Mouse (Mus musculus): ENCODE data around the gene Kcnip1. TPM values are rescaled to one million over a fixed set of nuclear protein-coding genes. Genes with fewer than 3 reads are reported as not detected.

Gene Kcnip1
- polyA plus RNA-seq, 1 experiment from 2014 or later, result 3.9 TPM

GRCm38 (mm10) chr11:33701958-33702459, 290.9 kb downstream of the Kcnip1 start:
- WGBS, result 29% methylated on average over 2 of the region's 2 CpGs
- ATAC-seq (ENCODE audit: low FRiP score, low TSS enrichment), result no peak
- no peaks in the 10 kb centered on the region for H3K4me1 ChIP-seq (replicated peaks; ENCODE audit: control insufficient read depth, insufficient read depth)

DNA sequence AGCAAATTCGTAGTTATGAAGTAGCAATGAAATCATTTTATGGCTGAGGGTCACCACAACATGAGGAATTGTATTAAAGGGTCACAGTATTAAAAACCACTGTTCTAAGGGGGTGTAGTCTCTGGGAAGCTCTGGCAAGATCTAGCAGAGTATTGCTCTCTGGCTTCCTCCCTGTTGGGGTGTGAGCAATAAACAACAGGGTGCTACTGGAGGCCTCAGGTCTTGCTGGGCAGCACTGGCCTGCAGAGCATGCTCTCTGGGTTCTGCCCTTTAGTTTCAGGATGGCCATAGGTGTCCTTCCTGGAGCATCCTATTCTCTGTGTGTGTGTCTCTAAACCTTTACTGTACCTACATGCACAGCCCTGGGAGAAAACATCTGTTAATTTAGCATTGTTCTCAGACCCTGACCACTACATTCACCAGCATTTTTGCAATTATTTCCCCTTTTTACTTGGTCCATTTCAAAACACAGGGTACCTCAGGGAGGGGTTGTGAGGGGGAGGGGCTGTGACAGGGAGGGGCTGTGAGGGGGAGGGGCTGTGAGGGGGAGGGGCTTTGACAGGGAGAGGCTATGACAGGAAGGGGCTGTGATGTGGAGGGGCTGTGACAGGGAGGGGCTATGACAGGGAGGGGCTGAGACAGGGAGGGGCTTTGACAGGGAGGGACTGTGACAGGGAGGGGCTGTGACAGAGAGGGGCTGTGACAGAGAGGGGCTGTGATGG, 291.6 kb downstream of the Kcnip1 start:
- no peak overlapping the region for H3K4me3 ChIP-seq (ENCODE audit: low read depth, low read length)
- ATAC-seq (ENCODE audit: low FRiP score, low TSS enrichment), result no peak
- H3K4me1 ChIP-seq (replicated peaks; ENCODE audit: control insufficient read depth, insufficient read depth), result no peaks in the 10 kb centered on the region
- H3K9me3 ChIP-seq (ENCODE audit: control insufficient read depth, low read length), result no peaks in the 10 kb centered on the region
- DNase-seq (ENCODE audit: low spot score), result no peak
- no peak overlapping the region for H3K9ac ChIP-seq (ENCODE audit: low read length)
- TF ChIP-seq CTCF (IDR thresholded peaks at IDR 0.05; ENCODE audit: low read depth) (no peak), EP300 (optimal IDR thresholded peaks at IDR 0.05) (no peak)
- no peak overlapping the region for H3K27ac ChIP-seq (replicated peaks)
- no peaks in the 10 kb centered on the region for H3K27me3 ChIP-seq (ENCODE audit: control insufficient read depth, insufficient read depth, low read length)
- H3K4me2 ChIP-seq (replicated peaks; ENCODE audit: low read depth), result no peak overlapping the region
- 57% methylated on average over 1 of the region's 1 CpGs for whole genome bisulfite sequencing
- no peaks in the 10 kb centered on the region for H3K36me3 ChIP-seq (ENCODE audit: control insufficient read depth, insufficient read depth, low read length)

More at GRCm38 (mm10) chr11:33701958-33702459, 290.9 kb downstream of the Kcnip1 start:
- no peak for TF ChIP-seq EP300 (optimal IDR thresholded peaks at IDR 0.05)
- no peak for TF ChIP-seq CTCF (IDR thresholded peaks at IDR 0.05; ENCODE audit: low read depth)
- no peaks in the 10 kb centered on the region for H3K9me3 ChIP-seq (ENCODE audit: control insufficient read depth, low read length)
- H3K27me3 ChIP-seq (ENCODE audit: control insufficient read depth, insufficient read depth, low read length), result no peaks in the 10 kb centered on the region
- no peak overlapping the region for H3K27ac ChIP-seq (replicated peaks)
- H3K9ac ChIP-seq (ENCODE audit: low read length), result no peak overlapping the region
- H3K4me3 ChIP-seq (ENCODE audit: low read depth, low read length), result no peak overlapping the region
- H3K4me2 ChIP-seq (replicated peaks; ENCODE audit: low read depth), result no peak overlapping the region
- H3K36me3 ChIP-seq (ENCODE audit: control insufficient read depth, insufficient read depth, low read length), result no peaks in the 10 kb centered on the region
- no peak for DNase-seq (ENCODE audit: low spot score)

GRCm38 (mm10) chr11:33700725-33701124, 292.2 kb downstream of the Kcnip1 start:
- TF ChIP-seq CTCF (IDR thresholded peaks at IDR 0.05; ENCODE audit: low read depth), result no peak
- no peak for TF ChIP-seq EP300 (optimal IDR thresholded peaks at IDR 0.05)
- WGBS, result 46% methylated on average over 4 of the region's 4 CpGs
- DNase-seq (ENCODE audit: low spot score), result no peak
- H3K4me2 ChIP-seq (replicated peaks; ENCODE audit: low read depth), result no peak overlapping the region
- H3K27ac ChIP-seq (replicated peaks), result no peak overlapping the region
- H3K9ac ChIP-seq (ENCODE audit: low read length), result no peak overlapping the region
- ATAC-seq (ENCODE audit: low FRiP score, low TSS enrichment), result no peak
- H3K27me3 ChIP-seq (ENCODE audit: control insufficient read depth, insufficient read depth, low read length), result no peaks in the 10 kb centered on the region
- no peaks in the 10 kb centered on the region for H3K4me1 ChIP-seq (replicated peaks; ENCODE audit: control insufficient read depth, insufficient read depth)
- no peaks in the 10 kb centered on the region for H3K9me3 ChIP-seq (ENCODE audit: control insufficient read depth, low read length)
- no peak overlapping the region for H3K4me3 ChIP-seq (ENCODE audit: low read depth, low read length)
- H3K36me3 ChIP-seq (ENCODE audit: control insufficient read depth, insufficient read depth, low read length), result no peaks in the 10 kb centered on the region

DNA sequence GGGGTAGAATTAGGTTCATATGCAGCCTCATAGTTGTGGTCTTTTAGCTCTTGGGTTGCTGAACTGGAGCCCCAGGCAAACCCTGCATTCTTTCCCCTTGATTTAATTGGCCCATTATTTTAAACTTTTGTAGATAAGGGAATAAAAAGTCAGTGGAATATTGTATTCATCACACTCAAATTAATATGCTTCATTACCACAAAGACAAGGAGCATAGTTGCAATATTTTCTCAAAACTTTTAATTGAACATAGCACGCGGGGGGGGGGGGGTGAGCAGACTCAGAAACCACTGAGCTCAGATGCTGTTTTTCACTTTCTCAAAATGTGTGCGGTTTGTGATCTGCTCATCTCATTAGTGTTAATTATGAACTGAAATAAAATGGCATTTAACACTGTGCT, 302.8 kb downstream of the Kcnip1 start:
- Histone ChIP-seq H3K9ac (ENCODE audit: low read length) (no peak overlapping the region), H3K27me3 (ENCODE audit: control insufficient read depth, insufficient read depth, low read length) (no peaks in the 10 kb centered on the region), H3K36me3 (ENCODE audit: control insufficient read depth, insufficient read depth, low read length) (no peaks in the 10 kb centered on the region), H3K4me3 (ENCODE audit: low read depth, low read length) (no peak overlapping the region), H3K9me3 (ENCODE audit: control insufficient read depth, low read length) (no peaks in the 10 kb centered on the region), H3K4me2 (replicated peaks; ENCODE audit: low read depth) (no peak overlapping the region), H3K4me1 (replicated peaks; ENCODE audit: control insufficient read depth, insufficient read depth) (no peaks in the 10 kb centered on the region), H3K27ac (replicated peaks) (no peak overlapping the region)
- TF ChIP-seq EP300 (optimal IDR thresholded peaks at IDR 0.05), result no peak
- DNase-seq (ENCODE audit: low spot score) (no peak), ATAC-seq (ENCODE audit: low FRiP score, low TSS enrichment) (no peak)
- 92% methylated on average over 3 of the region's 3 CpGs for WGBS

GRCm38 (mm10) chr11:33685904-33686303, 307.0 kb downstream of the Kcnip1 start:
- H3K4me3 ChIP-seq (ENCODE audit: low read depth, low read length), result no peak overlapping the region
- 38% methylated on average over 3 of the region's 3 CpGs for WGBS
- no peak for DNase-seq (ENCODE audit: low spot score)

DNA sequence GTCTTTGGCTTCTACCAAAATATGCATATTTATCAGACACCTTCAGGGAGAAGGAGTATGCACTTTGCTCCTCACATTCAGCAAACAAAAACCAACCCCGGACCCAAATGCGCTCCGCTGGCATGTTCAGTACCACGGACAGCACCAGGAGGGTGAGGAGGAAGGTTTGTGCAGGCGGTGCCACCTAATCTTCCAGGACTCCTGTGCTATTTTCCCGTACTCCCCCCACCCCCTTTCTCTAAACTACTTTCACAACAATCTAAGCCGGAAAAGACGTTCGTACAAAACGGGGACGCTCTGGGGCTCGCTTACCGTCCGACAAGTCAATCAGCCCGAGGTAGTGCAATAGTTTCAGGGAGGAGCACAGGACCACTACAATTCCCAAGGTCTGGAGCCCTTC, 312.8 kb downstream of the Kcnip1 start:
- Histone ChIP-seq H3K27me3 (ENCODE audit: control insufficient read depth, insufficient read depth, low read length) (no peaks in the 10 kb centered on the region), H3K36me3 (ENCODE audit: control insufficient read depth, insufficient read depth, low read length) (no peaks in the 10 kb centered on the region), H3K4me2 (replicated peaks; ENCODE audit: low read depth) (no peak overlapping the region), H3K4me3 (ENCODE audit: low read depth, low read length) (no peak overlapping the region), H3K4me1 (replicated peaks; ENCODE audit: control insufficient read depth, insufficient read depth) (no peaks in the 10 kb centered on the region), H3K27ac (replicated peaks) (no peak overlapping the region), H3K9ac (ENCODE audit: low read length) (no peak overlapping the region), H3K9me3 (ENCODE audit: control insufficient read depth, low read length) (no peaks in the 10 kb centered on the region)
- no peak for TF ChIP-seq EP300 (optimal IDR thresholded peaks at IDR 0.05)
- TF ChIP-seq CTCF (IDR thresholded peaks at IDR 0.05; ENCODE audit: low read depth), result no peak
- peak; percentile 68 for DNase-seq (ENCODE audit: low spot score)
- WGBS, result 2% methylated on average over 15 of the region's 15 CpGs
- ATAC-seq (ENCODE audit: low FRiP score, low TSS enrichment), result no peak

More at GRCm38 (mm10) chr11:33685904-33686303, 307.0 kb downstream of the Kcnip1 start:
- Histone ChIP-seq H3K9me3 (ENCODE audit: control insufficient read depth, low read length) (no peaks in the 10 kb centered on the region), H3K9ac (ENCODE audit: low read length) (no peak overlapping the region), H3K27me3 (ENCODE audit: control insufficient read depth, insufficient read depth, low read length) (no peaks in the 10 kb centered on the region), H3K4me1 (replicated peaks; ENCODE audit: control insufficient read depth, insufficient read depth) (no peaks in the 10 kb centered on the region), H3K4me2 (replicated peaks; ENCODE audit: low read depth) (no peak overlapping the region), H3K27ac (replicated peaks) (no peak overlapping the region), H3K36me3 (ENCODE audit: control insufficient read depth, insufficient read depth, low read length) (no peaks in the 10 kb centered on the region)
- ATAC-seq (ENCODE audit: low FRiP score, low TSS enrichment), result no peak
- no peak for TF ChIP-seq CTCF (IDR thresholded peaks at IDR 0.05; ENCODE audit: low read depth)
- no peak for TF ChIP-seq EP300 (optimal IDR thresholded peaks at IDR 0.05)

All from stomach, postnatal 0 days (tissue).